Mouse (Mus musculus): Measurements from ENCODE around the gene Rassf10.
A peak's percentile ranks its signal among the peaks of the same experiment; 100 is the strongest.

Gene Rassf10

DNA sequence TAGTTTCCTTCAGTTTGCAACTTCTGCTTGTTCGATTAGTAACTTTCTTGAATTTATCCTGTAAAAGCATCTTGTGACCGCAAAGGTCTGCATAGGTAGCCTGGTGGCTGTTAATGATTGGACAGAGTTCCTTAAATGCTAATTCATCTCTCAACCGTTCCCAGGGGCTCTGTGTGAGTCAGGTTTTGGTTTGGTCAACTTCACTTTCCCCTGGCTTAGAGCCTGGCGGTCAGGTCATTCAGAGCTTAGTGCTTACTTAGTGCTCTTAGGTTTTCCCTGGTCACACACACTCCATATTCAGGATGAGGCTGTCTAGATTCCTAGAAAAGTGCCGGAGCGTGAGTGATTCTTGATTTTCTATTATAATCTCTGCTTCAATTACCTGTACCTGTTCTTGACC, 12.6 kb downstream of the Rassf10 start:
- peak; percentile 29 to 55 for DNase-seq

DNA sequence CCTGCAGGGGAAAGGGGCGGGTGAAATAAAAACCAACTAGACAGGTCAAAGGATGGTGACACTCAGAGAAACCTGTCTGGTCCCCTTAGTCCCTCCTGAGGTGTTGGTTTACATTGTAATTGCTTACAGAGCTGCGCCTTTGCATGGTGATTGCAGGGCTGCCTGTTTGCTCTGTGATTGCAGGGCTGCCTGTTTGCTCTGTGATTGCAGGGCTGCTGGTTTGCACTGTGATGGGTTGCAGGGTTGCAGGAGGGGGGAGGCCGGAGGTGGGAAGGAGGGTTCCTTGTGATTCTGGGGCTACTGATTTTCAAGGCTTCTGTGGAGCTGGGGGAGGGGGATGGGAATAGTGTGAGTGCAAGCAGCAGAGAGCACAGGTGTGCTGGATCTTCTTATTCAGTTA, 13.0 kb downstream of the Rassf10 start:
- DNase-seq = peak; percentile 18 to 43

DNA sequence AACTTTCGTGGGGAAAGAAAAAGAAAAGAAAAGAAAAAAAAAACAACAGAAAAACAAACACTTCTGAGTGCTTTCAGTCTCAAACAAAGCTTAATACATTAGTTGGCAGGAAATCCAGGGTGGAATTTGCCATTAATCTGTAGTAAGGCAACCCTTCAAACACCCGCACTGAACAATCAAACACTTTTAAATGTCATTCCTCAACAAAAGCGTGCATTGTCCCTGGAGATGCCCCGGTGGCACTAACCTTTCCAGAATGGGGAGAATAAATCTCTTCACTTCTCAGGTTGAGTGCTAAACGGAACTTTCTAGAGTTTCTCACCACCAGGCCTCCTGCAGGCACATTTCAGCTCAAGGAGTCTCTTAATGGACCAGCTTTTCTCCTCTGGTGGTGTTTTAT, 29.6 kb downstream of the Rassf10 start:
- no peak for DNase-seq

DNA sequence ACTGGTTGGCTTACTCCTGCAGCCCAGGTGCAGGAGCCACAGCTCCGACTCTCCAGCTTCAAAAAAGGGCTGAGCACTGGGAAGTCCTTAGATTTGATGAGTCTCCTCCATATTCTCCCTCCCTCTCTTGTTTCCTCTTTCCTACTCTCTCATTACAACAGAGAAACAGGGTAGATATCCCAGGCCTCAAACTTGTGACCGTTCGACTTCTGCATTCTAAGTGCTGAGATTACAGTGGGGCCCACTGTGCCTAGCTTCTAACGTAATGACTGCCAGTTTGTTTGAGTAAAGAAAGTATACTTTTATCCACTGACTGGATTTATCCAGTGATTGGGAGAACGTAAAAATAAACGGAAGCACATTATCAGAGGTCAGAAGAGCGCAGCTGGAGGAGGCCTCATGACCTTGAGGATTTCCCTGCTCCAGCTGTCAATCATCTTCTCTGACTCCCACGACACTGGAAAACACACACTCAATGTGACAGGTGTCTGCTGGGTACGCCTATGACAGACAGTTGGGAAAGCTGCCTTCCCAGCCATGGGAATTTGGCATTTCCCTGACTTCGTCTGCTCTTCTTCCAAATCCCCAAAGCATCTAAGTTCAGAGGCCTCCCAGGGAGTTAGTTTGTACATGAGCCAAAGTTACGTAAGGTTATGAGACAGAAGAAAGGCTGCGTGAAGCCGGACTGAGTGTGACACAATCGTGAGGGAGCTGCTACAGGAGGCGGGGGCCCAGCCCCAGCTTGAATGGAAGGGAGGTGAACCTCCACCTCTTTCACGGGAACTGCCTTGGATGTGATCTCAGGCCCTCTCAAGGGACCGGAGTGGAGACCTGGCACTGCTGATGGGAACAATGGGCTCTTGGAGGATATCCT, 31.2 kb downstream of the Rassf10 start:
- DNase-seq = peak in 1 of 2 experiments; percentile 28

DNA sequence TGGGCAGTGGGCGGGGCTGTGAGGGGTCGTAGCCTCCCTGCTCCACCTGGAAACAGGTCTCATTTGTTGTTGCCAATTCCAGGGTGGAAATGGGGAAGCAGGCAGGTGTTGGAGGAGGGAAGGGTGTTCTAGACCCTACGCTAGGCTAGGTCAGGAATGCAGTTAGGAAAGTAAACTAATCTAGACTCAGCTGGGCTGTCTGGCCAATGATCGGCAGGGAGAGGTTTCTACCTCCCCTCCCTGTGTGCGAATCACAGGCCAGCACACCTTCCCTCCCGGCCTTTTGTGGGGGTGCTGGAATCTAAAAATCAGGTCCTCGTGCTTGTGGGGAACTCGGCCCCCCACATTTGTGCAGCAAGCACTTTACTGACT, 31.8 kb downstream of the Rassf10 start:
- no peak for DNase-seq

DNA sequence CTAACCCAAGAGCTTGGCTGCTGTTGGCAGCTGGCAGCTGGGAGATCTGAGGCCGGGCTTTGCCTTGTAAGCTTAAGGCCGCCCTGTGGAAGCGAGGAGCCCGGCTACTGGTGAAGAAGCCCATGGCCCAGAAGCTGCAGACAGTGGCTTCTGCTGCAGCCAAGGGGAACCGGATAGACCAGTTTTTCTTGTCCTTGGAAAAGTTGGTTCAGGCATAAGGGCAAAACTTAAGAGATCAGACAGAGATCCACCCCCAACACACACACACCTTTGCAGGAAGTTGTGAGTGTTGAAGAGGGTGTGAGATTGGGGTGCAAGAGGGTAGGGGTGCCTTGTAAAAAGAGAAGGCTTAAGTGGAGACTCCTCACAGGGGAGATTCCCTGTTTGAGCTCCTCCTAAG, 39.2 kb downstream of the Rassf10 start:
- DNase-seq = peak in 1 of 2 experiments; percentile 13

DNA sequence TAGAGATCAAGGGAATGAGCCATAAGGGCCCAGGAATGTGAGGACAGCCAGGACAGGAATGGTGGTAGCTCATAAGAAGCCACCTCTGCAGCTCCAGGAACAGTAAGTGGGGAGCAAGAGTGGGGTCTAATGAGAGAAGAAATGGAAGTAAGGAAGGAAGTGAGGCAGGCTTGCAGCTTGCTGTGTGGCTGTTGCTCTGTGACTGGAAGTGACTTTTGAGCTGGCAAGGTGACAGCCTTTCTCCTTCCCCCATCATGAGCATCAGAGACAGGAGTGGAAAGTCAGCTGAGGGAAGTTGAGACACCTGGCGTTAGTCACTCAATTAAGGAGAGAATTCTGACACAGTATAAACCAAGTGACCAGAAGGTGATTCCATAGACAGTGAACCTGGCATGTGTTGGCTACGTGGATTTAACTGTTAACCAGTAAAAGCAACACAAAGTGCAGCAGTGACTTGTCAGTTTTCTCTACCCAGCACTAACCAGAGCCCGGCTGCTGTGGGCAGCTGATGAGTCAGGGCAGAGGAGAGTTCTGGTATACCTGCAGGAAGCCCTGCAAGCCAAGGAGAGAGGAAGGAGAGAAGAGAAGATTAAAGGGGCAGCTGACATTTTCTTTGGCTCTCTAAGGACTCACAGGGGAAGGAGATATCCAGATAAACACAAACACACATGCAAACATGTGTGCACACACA, 49.9 kb downstream of the Rassf10 start:
- DNase-seq = no peak

DNA sequence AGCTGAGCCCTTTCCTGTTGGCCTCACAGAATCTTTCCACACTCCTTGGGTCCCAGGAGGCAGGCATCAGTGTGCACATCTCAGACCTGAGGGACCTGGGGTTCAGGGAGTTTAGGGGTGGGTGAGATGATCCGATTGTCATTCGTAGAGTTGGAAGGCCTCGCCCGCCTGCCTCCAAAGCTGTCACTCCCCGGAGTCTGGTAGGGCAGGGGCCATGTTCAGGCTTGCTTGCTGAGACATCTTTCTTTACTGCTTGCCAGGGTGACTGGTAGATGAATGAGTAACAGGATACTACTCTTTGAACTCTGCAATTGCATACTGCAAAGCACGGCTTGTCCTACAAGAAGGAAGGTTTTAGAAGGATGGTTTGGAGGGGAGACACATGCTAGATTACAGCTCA, 52.0 kb downstream of the Rassf10 start:
- DNase-seq = peak; percentile 17 to 39
